Mouse (Mus musculus) thymus, adult 2 months (tissue): Measurements from ENCODE around the gene Ubxn2a.
A peak's percentile ranks its signal among the peaks of the same experiment; 100 is the strongest.

Source experiments
- CTCF ChIP-seq: fragments of 200-500 bp; IDR thresholded peaks from 2 replicates; pipeline ENCODE4 v1.5.1; 2012; ENCODE audit warnings: mild to moderate bottlenecking, control low read depth, low read length, moderate library complexity, borderline replicate concordance; ENCODE audit not compliant: control insufficient read depth, poor library complexity, insufficient read depth; ENCODE audit errors: extremely low read depth
- POLR2A ChIP-seq: fragments of 200-500 bp; IDR thresholded peaks from 2 replicates; pipeline ENCODE4 v1.6.1; 2012; ENCODE audit warnings: mild to moderate bottlenecking, low read length, control low read depth, moderate library complexity; ENCODE audit not compliant: control insufficient read depth, poor library complexity, insufficient read depth; ENCODE audit errors: extremely low read depth

DNA sequence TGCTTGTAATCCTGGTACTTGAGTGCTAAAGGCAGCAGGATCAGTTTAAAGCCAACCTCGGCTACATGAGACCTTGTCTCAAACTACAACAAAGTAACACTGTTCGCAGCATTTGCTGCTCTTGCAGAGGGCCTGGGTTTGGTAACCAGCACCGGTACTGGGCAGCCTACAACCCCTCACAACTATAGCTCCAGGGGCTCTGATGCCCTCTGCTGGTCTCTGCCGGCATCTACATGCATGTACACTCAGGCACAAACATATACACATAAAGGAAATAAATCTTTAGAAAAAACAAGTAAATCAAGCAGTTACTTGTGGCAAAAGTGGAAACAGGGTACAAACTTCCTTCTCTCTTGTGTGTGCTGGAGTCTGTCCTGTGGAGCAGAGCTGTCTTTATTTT, 44.8 kb downstream of the Ubxn2a start:
- 0 out of 2 replicates have a peak, but pooled peaks have one; percentile 39 for TF ChIP-seq CTCF
- TF ChIP-seq POLR2A: no peak
